Mouse (Mus musculus) heart, embryonic 16.5 days (tissue): ENCODE data around the gene Gtdc1. TPM values are rescaled to one million over a fixed set of nuclear protein-coding genes. Genes with fewer than 3 reads are reported as not detected.
A peak's percentile ranks its signal among the peaks of the same experiment; 100 is the strongest.

Source experiments
- ATAC-seq: fragments of 200-750 bp; cut with Nextera tagmentation; replicated peaks from 2 replicates; pipeline ENCODE4 v1.8.0; 2017; ENCODE audit warnings: moderate number of reproducible peaks; ENCODE audit not compliant: insufficient read depth, low FRiP score; ENCODE audit errors: extremely low read depth
- H3K27ac ChIP-seq: fragments of 300-500 bp; sonication (generic); 2 replicates; pipeline ENCODE4 v1.5.1; 2014; ENCODE audit warnings: mild to moderate bottlenecking, low read length, control low read depth, moderate library complexity
- H3K27me3 ChIP-seq: fragments of 300-500 bp; sonication (generic); 2 replicates; pipeline ENCODE4 v1.6.1; 2014; ENCODE audit warnings: low read length, mixed read lengths; ENCODE audit not compliant: control insufficient read depth, insufficient read depth
- H3K36me3 ChIP-seq: fragments of 300-500 bp; sonication (generic); 2 replicates; pipeline ENCODE4 v1.6.1; 2014; ENCODE audit not compliant: control insufficient read depth, insufficient read depth
- H3K4me1 ChIP-seq: fragments of 300-500 bp; sonication (generic); 2 replicates; pipeline ENCODE4 v1.6.1; 2014; ENCODE audit warnings: low read length, mixed read lengths; ENCODE audit not compliant: control insufficient read depth, insufficient read depth
- H3K4me2 ChIP-seq: fragments of 300-500 bp; sonication (generic); 2 replicates; pipeline ENCODE4 v1.6.1; 2014; ENCODE audit warnings: low read depth, mild to moderate bottlenecking, control low read depth, low read length
- H3K4me3 ChIP-seq: fragments of 300-500 bp; sonication (generic); 2 replicates; pipeline ENCODE4 v1.5.1; 2014; ENCODE audit warnings: mild to moderate bottlenecking, control low read depth, low read length
- H3K9ac ChIP-seq: fragments of 300-500 bp; sonication (generic); 2 replicates; pipeline ENCODE4 v1.6.1; 2014; ENCODE audit warnings: low read length, control low read depth
- H3K9me3 ChIP-seq: fragments of 300-500 bp; sonication (generic); replicated peaks from 2 replicates; pipeline ENCODE4 v1.6.1; 2016; ENCODE audit warnings: low read length; ENCODE audit not compliant: control insufficient read depth
- WGBS: fragments of 180-500 bp; shearing (Covaris S2); extraction: QIAGEN DNeasy Blood & Tissue Kit; methylation state at CpG from one replicate; pipeline ENCODE4 v1.1.7; 2014; 5-methylcytosine and 5-hydroxymethylcytosine counted together
- polyA plus RNA-seq: library from polyadenylated mRNA; unstranded; fragments of >200 nt; fragmentation: Nextera tagmentation; extraction: Ambion mirVana; gene quantifications from 2 replicates; pipeline ENCODE4 v1.2.1, GENCODE M21; 2015

The Gtdc1 gene
- 10.9 and 11.0 TPM in 2 replicates for polyA plus RNA-seq

DNA sequence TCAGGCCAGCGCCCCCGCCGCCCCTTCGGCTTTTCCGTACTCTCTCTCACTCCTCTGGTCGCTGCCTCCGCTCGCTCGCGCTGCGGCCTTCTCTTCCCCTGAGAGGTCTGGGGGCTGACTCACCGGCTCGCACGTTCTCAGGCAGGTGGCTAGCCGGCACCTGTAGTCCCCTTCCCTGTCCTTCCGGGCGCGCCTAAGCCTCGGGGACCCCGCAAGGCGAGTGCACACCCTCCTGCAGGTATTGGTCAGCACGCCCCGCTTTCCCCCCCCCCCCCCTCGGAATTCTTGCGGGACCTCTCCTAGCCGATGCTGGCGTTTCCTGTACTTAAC, at the start of gene Gtdc1:
Gene Gtdc1 (minus strand): TSS at position 176 of the 330 bp plus-strand sequence.
- 0% methylated on average over 26 of the region's 27 CpGs for WGBS
- Histone ChIP-seq H3K9ac (peak within 1 kb of the TSS; percentile 94), H3K9me3 (no peaks in the 10 kb centered on the region), H3K4me2 (peak within 1 kb of the TSS; percentile 79), H3K27ac (peak within 1 kb of the TSS; percentile 98), H3K36me3 (no peaks in the 10 kb centered on the region), H3K27me3 (no peaks in the 10 kb centered on the region), H3K4me3 (peak within 1 kb of the TSS; percentile 93), H3K4me1 (peaks cover 9% of the 10 kb centered on the region)
- no peak for ATAC-seq

- Histone ChIP-seq H3K9ac (no peak overlapping the region), H3K4me2 (no peak overlapping the region), H3K4me1 (peaks cover 12% of the 10 kb centered on the region), H3K27me3 (no peaks in the 10 kb centered on the region), H3K9me3 (no peaks in the 10 kb centered on the region), H3K27ac (no peak overlapping the region), H3K4me3 (no peak overlapping the region), H3K36me3 (no peaks in the 10 kb centered on the region)
- 78% methylated on average over 3 of the region's 3 CpGs for WGBS
- ATAC-seq: no peak
These were observed 49.6 kb upstream of the Gtdc1 start for GRCm38 (mm10) chr2:44977051-44977450.

- H3K36me3 ChIP-seq: no peaks in the 10 kb centered on the region
- WGBS: 51% methylated on average over 4 of the region's 4 CpGs
- H3K27me3 ChIP-seq: no peaks in the 10 kb centered on the region
- no peak overlapping the region for H3K9ac ChIP-seq
- H3K9me3 ChIP-seq: no peaks in the 10 kb centered on the region
- peaks cover 12% of the 10 kb centered on the region for H3K4me1 ChIP-seq
- H3K4me3 ChIP-seq: no peak overlapping the region
- no peak overlapping the region for H3K4me2 ChIP-seq
- H3K27ac ChIP-seq: no peak overlapping the region
- no peak for ATAC-seq
These were observed 49.0 kb upstream of the Gtdc1 start for GRCm38 (mm10) chr2:44976484-44976883.

DNA sequence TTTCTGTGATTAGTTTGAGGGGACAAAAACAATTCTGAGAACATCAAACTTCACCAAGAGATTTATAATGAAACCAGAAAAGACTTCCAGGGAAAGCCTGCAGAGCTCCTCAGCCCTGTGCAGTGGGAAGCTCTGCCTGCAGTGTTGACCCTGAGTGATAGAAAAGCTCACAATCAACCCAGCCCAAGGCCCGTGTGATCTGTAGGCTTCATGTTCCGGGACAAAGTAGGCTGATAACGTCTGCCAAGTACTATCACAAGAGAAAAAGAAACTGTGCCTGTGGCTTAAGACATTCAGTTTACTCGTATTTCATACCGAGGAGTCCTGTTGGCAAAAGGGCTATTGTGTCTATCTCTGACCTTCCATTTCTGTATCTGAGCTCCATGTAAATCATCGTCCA, 46.4 kb upstream of the Gtdc1 start:
- 66% methylated on average over 6 of the region's 6 CpGs for WGBS
- Histone ChIP-seq H3K4me2 (no peak overlapping the region), H3K4me3 (no peak overlapping the region), H3K36me3 (no peaks in the 10 kb centered on the region), H3K4me1 (peaks cover 4% of the 10 kb centered on the region), H3K27me3 (no peaks in the 10 kb centered on the region), H3K9ac (no peak overlapping the region), H3K9me3 (no peaks in the 10 kb centered on the region), H3K27ac (no peak overlapping the region)
- ATAC-seq: no peak

DNA sequence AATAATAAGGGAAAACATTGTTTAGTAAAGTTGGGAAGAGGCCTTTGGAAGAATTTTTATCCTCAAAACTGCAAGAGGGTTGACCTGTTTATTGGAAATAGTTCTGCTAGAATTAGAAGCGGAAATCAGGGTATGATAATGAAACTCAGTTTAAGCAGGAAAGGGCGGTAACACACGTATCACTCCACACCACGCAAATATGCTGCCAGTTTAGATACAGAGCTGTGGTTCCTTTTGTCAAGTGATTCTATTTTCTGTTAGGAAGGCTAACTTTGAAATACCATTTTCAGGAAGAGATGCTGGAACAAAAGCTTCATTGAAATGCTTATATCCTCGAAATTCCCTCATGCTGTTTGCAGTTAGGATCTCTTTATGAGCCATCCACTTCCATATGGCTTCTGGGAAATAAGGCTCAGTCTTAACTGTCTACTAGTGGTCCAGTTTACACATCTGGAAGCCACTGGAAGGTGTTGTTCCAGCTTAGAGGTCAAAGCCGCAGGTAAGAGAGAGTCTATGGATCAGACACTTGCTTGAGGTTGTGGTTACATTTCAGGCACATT, 42.7 kb upstream of the Gtdc1 start:
- H3K27ac ChIP-seq: no peak overlapping the region

DNA sequence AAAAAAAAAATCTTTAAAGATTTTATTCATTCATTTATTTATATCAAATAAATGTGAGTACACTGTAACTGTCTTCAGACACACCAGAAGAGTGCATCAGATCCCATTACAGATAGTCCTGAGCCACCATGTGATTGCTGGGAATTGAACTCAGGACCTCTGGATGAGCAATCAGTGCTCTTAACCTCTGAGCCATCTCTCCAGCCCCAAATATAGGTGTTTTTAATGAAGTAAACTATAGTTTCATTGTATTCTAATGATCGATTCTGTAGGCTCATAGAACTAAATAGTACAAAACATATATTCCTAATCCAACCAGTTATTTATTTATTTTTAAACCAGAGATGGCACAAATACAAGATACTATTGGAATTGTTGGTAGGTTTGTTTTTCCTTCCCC, 42.2 kb upstream of the Gtdc1 start:
- no peak overlapping the region for H3K27ac ChIP-seq
- 91% methylated on average over 1 of the region's 1 CpGs for WGBS
- no peak overlapping the region for H3K9ac ChIP-seq
- H3K4me3 ChIP-seq: no peak overlapping the region
- H3K4me1 ChIP-seq: peaks cover 4% of the 10 kb centered on the region
- H3K36me3 ChIP-seq: no peaks in the 10 kb centered on the region
- no peak overlapping the region for H3K4me2 ChIP-seq
- H3K27me3 ChIP-seq: no peaks in the 10 kb centered on the region
- no peaks in the 10 kb centered on the region for H3K9me3 ChIP-seq
- no peak for ATAC-seq

More for the DNA sequence above, 42.7 kb upstream of the Gtdc1 start:
- no peaks in the 10 kb centered on the region for H3K27me3 ChIP-seq
- H3K9ac ChIP-seq: no peak overlapping the region
- H3K4me3 ChIP-seq: no peak overlapping the region
- no peaks in the 10 kb centered on the region for H3K9me3 ChIP-seq
- ATAC-seq: no peak
- H3K4me2 ChIP-seq: no peak overlapping the region
- H3K4me1 ChIP-seq: peaks cover 4% of the 10 kb centered on the region
- 74% methylated on average over 6 of the region's 6 CpGs for whole genome bisulfite sequencing
- no peaks in the 10 kb centered on the region for H3K36me3 ChIP-seq

DNA sequence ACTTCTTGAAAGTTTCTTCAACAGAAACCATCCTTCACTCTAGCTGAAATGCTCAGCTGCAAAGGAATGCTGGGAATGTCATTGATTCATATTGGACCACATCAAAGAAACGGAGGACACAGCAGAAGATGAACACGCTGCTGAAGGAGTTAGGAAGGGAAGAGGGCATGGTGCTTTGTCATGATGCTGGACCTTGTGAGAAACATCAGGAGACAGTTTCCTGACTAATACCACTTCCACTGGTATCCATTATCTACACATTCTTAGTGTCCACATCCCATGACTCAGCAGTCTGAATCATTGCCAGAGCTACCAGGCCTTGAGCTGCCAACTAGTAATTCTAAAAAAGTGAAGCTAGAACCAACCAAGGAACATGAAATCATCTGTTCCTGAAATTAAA, 41.8 kb upstream of the Gtdc1 start:
- 68% methylated on average over 2 of the region's 2 CpGs for WGBS

GRCm38 (mm10) chr2:44965834-44966555, 38.5 kb upstream of the Gtdc1 start:
- H3K27ac ChIP-seq: no peak overlapping the region

More for the DNA sequence above, 41.8 kb upstream of the Gtdc1 start:
- no peak overlapping the region for H3K4me2 ChIP-seq
- H3K9me3 ChIP-seq: no peaks in the 10 kb centered on the region
- H3K4me1 ChIP-seq: peaks cover 4% of the 10 kb centered on the region
- no peak overlapping the region for H3K4me3 ChIP-seq
- no peaks in the 10 kb centered on the region for H3K27me3 ChIP-seq
- H3K9ac ChIP-seq: no peak overlapping the region
- no peak for ATAC-seq
- H3K27ac ChIP-seq: no peak overlapping the region
- H3K36me3 ChIP-seq: no peaks in the 10 kb centered on the region

GRCm38 (mm10) chr2:44962620-44963019, 35.2 kb upstream of the Gtdc1 start:
- Histone ChIP-seq H3K4me1 (peaks cover 2% of the 10 kb centered on the region; the same call in 1 of the 2 replicates), H3K9ac (no peak overlapping the region), H3K9me3 (no peaks in the 10 kb centered on the region), H3K4me2 (no peak overlapping the region), H3K27me3 (no peaks in the 10 kb centered on the region), H3K36me3 (no peaks in the 10 kb centered on the region), H3K4me3 (no peak overlapping the region), H3K27ac (no peak overlapping the region)
- WGBS: 83% methylated on average over 5 of the region's 5 CpGs
- ATAC-seq: no peak

More at GRCm38 (mm10) chr2:44965834-44966555, 38.5 kb upstream of the Gtdc1 start:
- H3K36me3 ChIP-seq: no peaks in the 10 kb centered on the region
- H3K27me3 ChIP-seq: no peaks in the 10 kb centered on the region
- no peak for ATAC-seq
- WGBS: 62% methylated on average over 2 of the region's 2 CpGs
- H3K9ac ChIP-seq: no peak overlapping the region
- H3K4me3 ChIP-seq: no peak overlapping the region
- no peaks in the 10 kb centered on the region for H3K9me3 ChIP-seq
- peaks cover 4% of the 10 kb centered on the region for H3K4me1 ChIP-seq
- no peak overlapping the region for H3K4me2 ChIP-seq
